Mouse (Mus musculus): ENCODE results near the gene Gm36210.

DNA sequence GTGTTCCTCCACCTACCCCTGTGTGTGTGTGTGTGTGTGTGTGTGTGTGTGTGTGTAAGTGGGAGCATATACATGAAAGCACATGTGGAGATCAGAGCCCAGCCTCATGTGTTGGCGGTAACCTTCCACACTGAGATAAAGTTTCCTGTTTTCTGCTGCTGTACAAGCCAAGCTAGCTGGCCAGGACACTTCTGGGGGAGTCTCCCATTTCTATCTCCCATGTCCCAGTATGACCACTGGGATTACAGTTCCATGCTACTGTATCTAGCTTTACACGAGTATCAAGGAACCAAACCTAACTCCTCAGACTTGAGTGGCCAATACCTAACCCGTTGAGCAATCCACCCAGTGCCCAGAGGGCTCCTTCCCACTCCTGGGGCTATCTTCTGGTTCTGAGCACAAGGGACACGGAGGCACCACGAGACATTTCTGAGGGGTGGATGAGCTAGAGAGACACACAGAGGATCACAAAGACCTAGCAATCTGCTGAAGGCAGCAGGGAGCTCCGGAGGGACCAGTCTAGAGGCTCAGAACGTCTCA, 42.7 kb downstream of the Gm36210 start:
- TF ChIP-seq CTCF (IDR thresholded peaks at IDR 0.05; ENCODE audit: low read depth) (no peak), EP300 (IDR thresholded peaks at IDR 0.05; ENCODE audit: low read depth) (no peak)

Measured in liver, embryonic 14.5 days (tissue).